Mouse (Mus musculus) lung, postnatal 0 days (tissue): Measurements from ENCODE around the gene Vdac1.
A peak's percentile ranks its signal among the peaks of the same experiment; 100 is the strongest.

Source experiments
- CTCF ChIP-seq: IDR thresholded peaks from 2 replicates; pipeline ENCODE4 v1.5.1; 2016; ENCODE audit warnings: antibody characterized with exemption, mild to moderate bottlenecking
- EP300 ChIP-seq: IDR thresholded peaks from 2 replicates; pipeline ENCODE4 v1.6.1; 2016; ENCODE audit warnings: antibody characterized with exemption, mild to moderate bottlenecking, control low read depth

GRCm38 (mm10) chr11:52384667-52385066 lies 24.0 kb downstream of the Vdac1 start:
- TF ChIP-seq CTCF (peak; percentile 54), EP300 (no peak)
